Mouse (Mus musculus): Measurements from ENCODE around the gene Nomo1. TPM values are rescaled to one million over a fixed set of nuclear protein-coding genes. Genes with fewer than 3 reads are reported as not detected.

Gene Nomo1
- polyA plus RNA-seq, 1 experiment from 2014 or later: 11.9 TPM

GRCm38 (mm10) chr7:46013266-46014010 lies 20.1 kb upstream of the Nomo1 start:
- peak; percentile 63 for DNase-seq (ENCODE audit: low spot score)
- peak; percentile 63 for ATAC-seq (ENCODE audit: insufficient number of reproducible peaks, low FRiP score, low TSS enrichment, low read depth)
- no peak overlapping the region for H3K4me2 ChIP-seq (ENCODE audit: low read depth, severe bottlenecking)
- 21% methylated on average over 9 of the region's 9 CpGs for WGBS
- peak overlapping the region; percentile 58; the same call in 1 of the 2 replicates for H3K27ac ChIP-seq (replicated peaks; ENCODE audit: low read depth, low read length)
- no peaks in the 10 kb centered on the region for H3K27me3 ChIP-seq (ENCODE audit: control insufficient read depth, insufficient read depth, low read length)
- H3K4me3 ChIP-seq (ENCODE audit: low read depth, low read length): no peak overlapping the region
- H3K4me1 ChIP-seq (ENCODE audit: control insufficient read depth, insufficient read depth, low read length): peaks cover 8% of the 10 kb centered on the region; the same call in 1 of the 2 replicates
- no peaks in the 10 kb centered on the region for H3K9me3 ChIP-seq (ENCODE audit: control insufficient read depth, low read length)
- no peaks in the 10 kb centered on the region for H3K36me3 ChIP-seq (ENCODE audit: control insufficient read depth, insufficient read depth, low read length)
- H3K9ac ChIP-seq (ENCODE audit: low read length): no peak overlapping the region

- WGBS: 78% methylated on average over 3 of the region's 3 CpGs
- ATAC-seq (ENCODE audit: insufficient number of reproducible peaks, low FRiP score, low TSS enrichment, low read depth): no peak
These were observed 13.9 kb upstream of the Nomo1 start for GRCm38 (mm10) chr7:46019594-46019993.

DNA sequence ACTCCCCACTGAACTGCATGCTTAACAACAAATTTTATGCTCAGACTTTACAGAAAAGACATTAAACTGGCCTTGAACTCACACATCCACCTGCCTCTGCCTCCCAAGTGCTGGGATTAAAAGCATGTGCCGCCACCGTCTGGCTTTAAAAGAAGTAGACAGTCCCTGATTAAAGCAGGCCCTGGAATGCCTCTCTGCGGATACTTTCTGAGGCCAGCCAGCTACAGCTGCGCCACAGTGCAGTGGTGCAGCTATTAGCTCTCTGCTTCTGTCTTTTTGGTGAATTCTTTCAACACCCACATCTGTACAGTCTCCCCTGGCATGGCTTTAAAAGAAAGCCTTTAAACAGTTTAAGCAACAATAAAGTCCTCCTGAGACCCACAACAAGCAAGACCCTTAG lies 11.5 kb upstream of the Nomo1 start:
- peak; percentile 39; the same call in 1 of the 2 replicates for ATAC-seq (ENCODE audit: insufficient number of reproducible peaks, low FRiP score, low TSS enrichment, low read depth)
- 18% methylated on average over 4 of the region's 4 CpGs for WGBS
- H3K9ac ChIP-seq (ENCODE audit: low read length): no peak overlapping the region
- H3K27me3 ChIP-seq (ENCODE audit: control insufficient read depth, insufficient read depth, low read length): no peaks in the 10 kb centered on the region
- H3K36me3 ChIP-seq (ENCODE audit: control insufficient read depth, insufficient read depth, low read length): no peaks in the 10 kb centered on the region
- no peak overlapping the region for H3K4me3 ChIP-seq (ENCODE audit: low read depth, low read length)
- no peaks in the 10 kb centered on the region for H3K9me3 ChIP-seq (ENCODE audit: control insufficient read depth, low read length)
- H3K27ac ChIP-seq (replicated peaks; ENCODE audit: low read depth, low read length): no peak overlapping the region
- no peak overlapping the region for H3K4me2 ChIP-seq (ENCODE audit: low read depth, severe bottlenecking)
- DNase-seq (ENCODE audit: low spot score): peak; percentile 63
- no peaks in the 10 kb centered on the region for H3K4me1 ChIP-seq (ENCODE audit: control insufficient read depth, insufficient read depth, low read length)

More at GRCm38 (mm10) chr7:46019594-46019993, 13.9 kb upstream of the Nomo1 start:
- H3K4me1 ChIP-seq (ENCODE audit: control insufficient read depth, insufficient read depth, low read length): no peaks in the 10 kb centered on the region
- H3K9ac ChIP-seq (ENCODE audit: low read length): no peak overlapping the region
- no peak overlapping the region for H3K27ac ChIP-seq (replicated peaks; ENCODE audit: low read depth, low read length)
- no peak for DNase-seq (ENCODE audit: low spot score)
- H3K4me2 ChIP-seq (ENCODE audit: low read depth, severe bottlenecking): no peak overlapping the region
- H3K9me3 ChIP-seq (ENCODE audit: control insufficient read depth, low read length): no peaks in the 10 kb centered on the region
- H3K36me3 ChIP-seq (ENCODE audit: control insufficient read depth, insufficient read depth, low read length): no peaks in the 10 kb centered on the region
- no peak overlapping the region for H3K4me3 ChIP-seq (ENCODE audit: low read depth, low read length)
- H3K27me3 ChIP-seq (ENCODE audit: control insufficient read depth, insufficient read depth, low read length): no peaks in the 10 kb centered on the region

DNA sequence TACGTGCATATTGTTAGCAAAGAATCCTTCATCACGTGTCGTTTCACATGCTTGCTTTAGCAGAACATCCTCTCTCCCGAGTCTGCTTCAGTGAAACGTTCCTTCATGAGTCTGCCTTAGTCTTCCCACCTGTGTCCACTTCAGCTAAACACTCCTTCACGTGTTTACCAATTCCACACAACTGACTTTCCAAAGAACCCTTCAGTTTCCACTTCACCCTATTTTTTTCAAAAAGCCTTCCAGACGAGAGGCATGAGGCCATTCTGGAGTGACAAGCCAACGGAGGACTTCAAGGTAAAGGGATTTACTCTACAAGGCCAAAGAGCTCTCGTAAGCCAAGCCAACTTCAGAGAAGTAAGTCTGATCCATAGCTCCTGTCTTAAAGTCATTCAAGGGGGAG lies 8.1 kb upstream of the Nomo1 start:
- H3K27me3 ChIP-seq (ENCODE audit: control insufficient read depth, insufficient read depth, low read length): no peaks in the 10 kb centered on the region
- H3K9ac ChIP-seq (ENCODE audit: low read length): no peak overlapping the region
- H3K9me3 ChIP-seq (ENCODE audit: control insufficient read depth, low read length): no peaks in the 10 kb centered on the region
- H3K4me3 ChIP-seq (ENCODE audit: low read depth, low read length): no peak overlapping the region
- no peak overlapping the region for H3K4me2 ChIP-seq (ENCODE audit: low read depth, severe bottlenecking)
- H3K36me3 ChIP-seq (ENCODE audit: control insufficient read depth, insufficient read depth, low read length): no peaks in the 10 kb centered on the region
- H3K27ac ChIP-seq (replicated peaks; ENCODE audit: low read depth, low read length): no peak overlapping the region
- WGBS: 79% methylated on average over 9 of the region's 9 CpGs
- ATAC-seq (ENCODE audit: insufficient number of reproducible peaks, low FRiP score, low TSS enrichment, low read depth) (no peak), DNase-seq (ENCODE audit: low spot score) (no peak)
- 0 out of 2 replicates have a peak, but pooled peaks cover 2% of the 10 kb centered on the region for H3K4me1 ChIP-seq (ENCODE audit: control insufficient read depth, insufficient read depth, low read length)

DNA sequence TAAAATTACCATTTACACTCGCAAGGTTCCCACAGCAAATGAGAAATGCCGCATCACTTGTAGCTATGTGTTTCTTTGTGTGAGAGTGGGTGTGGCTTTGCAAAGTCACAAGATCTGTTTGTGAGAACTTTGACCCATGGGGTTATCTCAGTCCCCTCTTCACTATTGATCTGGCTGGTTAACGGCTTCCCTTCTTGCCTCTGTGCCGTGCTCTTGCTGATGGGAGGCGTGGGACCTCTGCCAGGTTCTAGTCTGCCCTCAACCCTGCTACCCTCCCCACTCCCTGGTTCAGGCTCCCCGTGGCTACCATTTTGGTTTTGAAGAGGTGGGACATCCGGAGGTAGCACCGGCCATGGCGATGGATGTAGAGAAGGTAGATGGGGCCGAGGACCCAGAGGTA lies 4.8 kb upstream of the Nomo1 start:
- Histone ChIP-seq H3K9me3 (ENCODE audit: control insufficient read depth, low read length) (no peaks in the 10 kb centered on the region), H3K4me1 (ENCODE audit: control insufficient read depth, insufficient read depth, low read length) (0 out of 2 replicates have a peak, but pooled peaks cover 2% of the 10 kb centered on the region), H3K36me3 (ENCODE audit: control insufficient read depth, insufficient read depth, low read length) (no peaks in the 10 kb centered on the region), H3K4me2 (ENCODE audit: low read depth, severe bottlenecking) (no peak overlapping the region), H3K4me3 (ENCODE audit: low read depth, low read length) (no peak overlapping the region), H3K9ac (ENCODE audit: low read length) (no peak overlapping the region), H3K27me3 (ENCODE audit: control insufficient read depth, insufficient read depth, low read length) (no peaks in the 10 kb centered on the region), H3K27ac (replicated peaks; ENCODE audit: low read depth, low read length) (no peak overlapping the region)
- ATAC-seq (ENCODE audit: insufficient number of reproducible peaks, low FRiP score, low TSS enrichment, low read depth): no peak
- DNase-seq (ENCODE audit: low spot score): no peak
- WGBS: 90% methylated on average over 10 of the region's 10 CpGs

DNA sequence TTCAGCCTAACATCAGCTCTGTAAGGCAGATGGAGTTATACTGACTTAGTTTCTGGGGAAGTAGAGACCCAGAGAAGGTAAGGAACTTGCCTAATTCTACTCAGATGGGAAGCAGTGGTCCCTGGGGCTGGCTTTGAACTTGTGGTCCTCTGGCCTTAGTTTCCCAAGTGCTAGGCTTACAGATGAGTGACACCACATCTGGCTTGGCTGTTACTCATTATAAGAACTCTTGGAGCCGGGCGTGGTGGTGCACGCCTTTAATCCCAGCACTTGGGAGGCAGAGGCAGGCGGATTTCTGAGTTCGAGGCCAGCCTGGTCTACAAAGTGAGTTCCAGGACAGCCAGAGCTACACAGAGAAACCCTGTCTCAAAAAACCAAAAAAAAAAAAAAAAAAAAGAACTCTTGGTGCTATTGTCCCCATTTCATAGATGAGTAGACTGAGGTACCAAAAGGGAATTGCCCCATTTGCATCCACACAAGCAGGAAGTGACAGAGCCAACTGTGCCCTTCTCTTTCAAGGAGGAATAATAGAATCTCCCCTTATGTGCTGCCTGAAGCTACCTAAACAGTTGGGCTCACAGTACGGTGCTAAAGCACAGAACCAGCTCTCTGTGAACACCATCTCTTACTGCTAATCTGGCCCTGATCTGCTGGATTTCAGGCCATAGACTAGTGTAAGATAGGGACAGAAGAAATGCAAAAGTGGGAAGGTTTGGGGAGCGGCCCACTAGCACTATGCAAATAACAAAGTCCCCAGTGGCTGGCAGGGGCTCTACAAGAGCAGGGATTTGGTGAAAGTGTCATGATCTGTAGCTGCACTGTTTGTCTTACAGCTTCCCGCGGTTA lies 4.0 kb upstream of the Nomo1 start:
- Histone ChIP-seq H3K9ac (ENCODE audit: low read length) (peak overlapping the region; percentile 34; the same call in 1 of the 2 replicates), H3K36me3 (ENCODE audit: control insufficient read depth, insufficient read depth, low read length) (no peaks in the 10 kb centered on the region), H3K4me1 (ENCODE audit: control insufficient read depth, insufficient read depth, low read length) (peaks cover 2% of the 10 kb centered on the region; the same call in 1 of the 2 replicates), H3K9me3 (ENCODE audit: control insufficient read depth, low read length) (no peaks in the 10 kb centered on the region), H3K27ac (replicated peaks; ENCODE audit: low read depth, low read length) (no peak overlapping the region), H3K4me2 (ENCODE audit: low read depth, severe bottlenecking) (peak overlapping the region; percentile 31), H3K4me3 (ENCODE audit: low read depth, low read length) (no peak overlapping the region), H3K27me3 (ENCODE audit: control insufficient read depth, insufficient read depth, low read length) (no peaks in the 10 kb centered on the region)
- WGBS: 75% methylated on average over 8 of the region's 9 CpGs
- DNase-seq (ENCODE audit: low spot score) (peak; percentile 27), ATAC-seq (ENCODE audit: insufficient number of reproducible peaks, low FRiP score, low TSS enrichment, low read depth) (no peak)

DNA sequence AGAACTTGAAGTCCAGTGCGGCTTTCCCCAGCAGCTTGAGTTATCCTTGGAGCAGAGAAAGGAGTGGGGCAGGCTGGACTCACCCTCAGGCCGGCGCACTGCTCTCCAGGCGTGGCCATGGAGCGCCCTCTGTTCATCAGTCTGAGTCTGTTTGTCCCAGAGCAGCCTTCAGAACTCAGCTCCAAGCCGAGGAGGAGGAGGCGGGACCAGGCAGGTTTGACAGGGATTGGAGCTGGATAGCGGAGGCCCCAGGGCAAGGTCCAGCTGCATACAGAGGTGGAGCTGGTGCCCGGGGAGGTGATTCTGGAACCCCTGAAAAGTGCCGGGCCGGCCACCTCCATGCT lies 3.4 kb upstream of the Nomo1 start, which contains the start of gene Abcc6:
Abcc6 (minus strand) TSS at position 158 of the 344 bp plus-strand sequence.
- Histone ChIP-seq H3K36me3 (ENCODE audit: control insufficient read depth, insufficient read depth, low read length) (no peaks in the 10 kb centered on the region), H3K27me3 (ENCODE audit: control insufficient read depth, insufficient read depth, low read length) (no peaks in the 10 kb centered on the region), H3K4me1 (ENCODE audit: control insufficient read depth, insufficient read depth, low read length) (peaks cover 7% of the 10 kb centered on the region), H3K4me3 (ENCODE audit: low read depth, low read length) (no peak within 1 kb of the TSS), H3K9ac (ENCODE audit: low read length) (peak within 1 kb of the TSS; percentile 34; the same call in 1 of the 2 replicates), H3K4me2 (ENCODE audit: low read depth, severe bottlenecking) (peak within 1 kb of the TSS; percentile 31), H3K9me3 (ENCODE audit: control insufficient read depth, low read length) (no peaks in the 10 kb centered on the region), H3K27ac (replicated peaks; ENCODE audit: low read depth, low read length) (no peak within 1 kb of the TSS)
- DNase-seq (ENCODE audit: low spot score) (peak; percentile 52), ATAC-seq (ENCODE audit: insufficient number of reproducible peaks, low FRiP score, low TSS enrichment, low read depth) (no peak)
- 8% methylated on average over 11 of the region's 11 CpGs for WGBS

DNA sequence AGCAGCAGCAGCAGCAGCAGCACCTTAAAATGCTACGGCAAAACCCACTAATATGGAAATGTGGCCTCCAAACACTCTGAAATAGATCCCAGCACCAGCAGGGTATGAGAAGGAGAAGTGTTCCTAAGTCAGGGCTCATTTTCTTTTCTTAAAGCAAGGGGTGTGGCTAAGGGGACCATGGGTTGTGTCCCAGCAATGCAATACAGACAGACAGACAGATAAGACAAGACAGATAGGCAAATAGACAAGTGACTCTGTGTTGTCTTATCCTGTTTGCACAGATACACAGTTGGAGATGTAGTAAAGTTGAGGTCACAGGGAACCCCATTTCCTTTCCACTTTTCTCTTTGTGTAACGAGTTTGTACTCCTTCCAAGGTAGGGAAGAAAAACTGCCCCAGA lies 2.4 kb upstream of the Nomo1 start:
- Histone ChIP-seq H3K9ac (ENCODE audit: low read length) (no peak overlapping the region), H3K9me3 (ENCODE audit: control insufficient read depth, low read length) (no peaks in the 10 kb centered on the region), H3K4me1 (ENCODE audit: control insufficient read depth, insufficient read depth, low read length) (peaks cover 7% of the 10 kb centered on the region), H3K27me3 (ENCODE audit: control insufficient read depth, insufficient read depth, low read length) (no peaks in the 10 kb centered on the region), H3K4me2 (ENCODE audit: low read depth, severe bottlenecking) (no peak overlapping the region), H3K27ac (replicated peaks; ENCODE audit: low read depth, low read length) (no peak overlapping the region), H3K36me3 (ENCODE audit: control insufficient read depth, insufficient read depth, low read length) (no peaks in the 10 kb centered on the region), H3K4me3 (ENCODE audit: low read depth, low read length) (no peak overlapping the region)
- no peak for DNase-seq (ENCODE audit: low spot score)
- no peak for ATAC-seq (ENCODE audit: insufficient number of reproducible peaks, low FRiP score, low TSS enrichment, low read depth)
- 73% methylated on average over 2 of the region's 2 CpGs for WGBS

Data from limb, embryonic 11.5 days (tissue).